Mouse (Mus musculus) T-helper 2 cell (primary cell): ENCODE measurements around the gene Lyar.

Source experiments
- in situ Hi-C: fragments of 300-600 bp; cut with MboI, MseI; formaldehyde crosslinking; loops from one replicate; pipeline ENCODE4 v1.15.1; 2025; ENCODE audit warnings: high pct_unique_total_duplicates

Gene Lyar

GRCm38 (mm10) chr5:38255644-38256043 is 35.4 kb downstream of the Lyar start:
- in situ Hi-C loops, result no loop called here

DNA sequence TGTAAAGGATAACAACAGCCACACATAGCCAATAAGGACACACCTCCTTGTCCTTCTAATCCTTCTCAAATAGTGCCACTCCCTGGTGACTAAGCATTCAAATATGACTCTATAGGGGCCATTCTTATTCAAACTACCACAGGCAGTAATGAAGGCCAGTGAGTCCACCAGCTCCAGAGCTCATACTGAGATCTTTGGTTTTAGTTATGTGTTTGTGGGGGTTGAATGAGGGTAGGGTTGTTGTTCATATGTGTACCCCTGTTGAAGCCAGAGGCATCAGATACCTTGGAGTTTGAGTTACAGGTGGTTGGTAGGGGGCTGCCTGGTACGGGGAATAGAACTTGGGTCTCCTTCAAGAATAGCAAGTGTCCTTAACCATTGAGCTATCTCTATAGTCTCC is 36.3 kb downstream of the Lyar start:
- in situ Hi-C loops, result no loop called here

DNA sequence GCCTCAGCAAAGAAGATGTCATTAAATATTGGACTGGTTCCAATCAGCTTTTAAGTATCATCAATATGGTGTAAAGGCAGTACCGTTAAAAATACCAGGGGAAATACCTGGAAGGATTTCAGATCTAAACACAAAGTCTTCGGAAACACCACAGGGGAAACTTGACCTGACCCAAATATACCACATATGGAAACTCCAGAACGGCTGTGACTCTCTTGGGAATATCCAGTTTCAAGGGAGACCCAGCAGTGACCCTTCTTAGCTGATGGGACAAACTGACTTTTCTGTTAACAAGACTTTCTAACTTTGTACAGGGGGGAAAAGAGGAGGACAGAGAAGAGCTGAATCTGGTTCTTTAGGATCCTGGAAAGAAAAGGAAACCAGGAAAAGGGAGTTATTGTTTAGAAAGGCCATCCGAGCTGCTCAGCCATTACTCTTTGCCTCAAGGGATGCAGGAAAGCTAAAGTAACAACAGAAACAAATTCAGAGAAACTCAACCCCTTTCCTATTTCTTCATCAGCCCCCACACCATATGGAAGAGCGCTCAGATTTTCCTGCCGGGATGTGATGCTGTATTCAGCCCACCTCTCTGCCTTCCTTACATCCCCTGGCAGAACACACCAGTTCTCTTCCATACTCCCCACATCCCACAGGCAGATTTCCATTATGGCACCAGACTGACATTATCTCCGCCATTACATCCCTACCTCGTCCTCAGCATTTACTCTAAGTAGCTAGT is 37.9 kb downstream of the Lyar start:
- in situ Hi-C loops, result no loop called here

DNA sequence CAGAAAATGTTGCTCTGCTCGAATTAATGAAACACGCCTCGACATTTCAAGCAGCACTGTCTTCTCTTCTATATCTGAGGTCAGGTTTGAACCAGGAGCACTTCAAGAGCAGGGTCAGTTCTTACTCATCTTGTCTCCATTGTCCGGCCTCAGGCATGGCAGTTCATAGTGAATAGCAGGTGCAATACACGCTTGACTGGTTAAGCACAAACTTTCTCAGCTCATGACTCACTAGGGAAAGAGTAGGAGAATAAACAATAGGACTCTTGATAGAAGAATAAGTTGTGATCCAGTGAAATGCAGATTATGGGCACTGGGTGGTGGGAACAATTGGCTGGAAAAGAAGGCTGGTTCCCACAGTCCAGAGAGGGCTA is 38.5 kb downstream of the Lyar start:
- in situ Hi-C loops, result no loop called here

DNA sequence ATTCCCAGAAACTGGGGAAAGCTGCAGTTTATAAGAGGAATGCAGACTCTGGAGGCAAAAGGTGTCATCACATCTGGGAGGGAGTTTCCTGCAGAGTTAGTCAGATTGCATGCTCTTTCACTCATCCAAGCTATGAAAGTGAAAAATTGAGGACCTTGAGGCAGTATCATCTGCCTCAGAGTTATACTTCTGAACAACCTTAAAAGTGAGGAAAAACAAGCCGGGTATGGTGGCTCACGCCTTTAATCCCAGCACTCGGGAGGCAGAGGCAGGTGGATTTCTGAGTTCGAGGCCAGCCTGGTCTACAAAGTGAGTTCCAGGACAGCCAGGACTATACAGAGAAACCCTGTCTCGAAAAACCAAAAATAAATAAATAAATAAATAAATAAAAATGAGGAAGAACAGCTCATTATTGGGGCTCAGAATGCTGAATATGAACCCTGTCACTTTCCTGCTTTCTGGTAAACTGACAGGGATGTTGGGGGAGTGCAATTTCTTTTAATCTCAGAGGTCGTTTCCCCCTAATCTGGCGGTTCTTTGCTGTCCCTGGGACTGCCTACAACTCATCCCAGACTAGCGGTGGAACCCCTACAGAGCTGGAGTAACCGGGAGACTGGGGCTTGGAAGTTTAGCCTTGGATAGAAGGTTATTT is 39.3 kb downstream of the Lyar start:
- in situ Hi-C loops, result loop anchor here (10.0 kb wide), 1 partner anchor 1725 kb away; no protein-coding TSS in a partner anchor

GRCm38 (mm10) chr5:38260107-38260682 is 39.9 kb downstream of the Lyar start, which contains the start of gene Tmem128:
Gene Tmem128, plus strand, starts transcription at chr5:38260185.
- in situ Hi-C loops, result loop anchor here (10.0 kb wide), 1 partner anchor 1725 kb away; no protein-coding TSS in a partner anchor

- in situ Hi-C loops, result no loop called here
Measured at GRCm38 (mm10) chr5:38270942-38271341, 50.7 kb downstream of the Lyar start.

GRCm38 (mm10) chr5:38273831-38274230 is 53.6 kb downstream of the Lyar start:
- in situ Hi-C loops, result no loop called here

DNA sequence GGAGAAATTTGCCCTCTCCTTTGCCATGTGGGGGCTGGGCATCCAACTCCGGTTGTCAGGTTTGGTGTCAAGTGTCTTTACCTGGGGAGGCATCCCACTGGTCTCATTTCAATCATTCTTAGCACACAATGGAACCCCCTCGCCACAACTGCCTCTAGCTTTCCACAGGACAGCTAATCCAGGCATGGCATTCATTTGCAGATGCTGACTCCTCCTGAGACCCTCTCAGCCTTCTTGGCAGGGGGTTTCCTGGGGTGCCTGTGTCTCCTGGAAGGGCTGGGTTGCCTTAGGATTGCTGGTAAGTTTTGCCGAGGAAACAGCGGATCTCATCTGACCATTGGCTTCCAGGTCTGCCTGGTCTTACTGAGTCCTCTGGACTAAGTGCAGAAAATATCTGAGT is 55.5 kb downstream of the Lyar start, which contains the start of gene Otop1:
Gene Otop1, plus strand, starts transcription at position 202 of the 400 bp plus-strand sequence.
- in situ Hi-C loops, result no loop called here

DNA sequence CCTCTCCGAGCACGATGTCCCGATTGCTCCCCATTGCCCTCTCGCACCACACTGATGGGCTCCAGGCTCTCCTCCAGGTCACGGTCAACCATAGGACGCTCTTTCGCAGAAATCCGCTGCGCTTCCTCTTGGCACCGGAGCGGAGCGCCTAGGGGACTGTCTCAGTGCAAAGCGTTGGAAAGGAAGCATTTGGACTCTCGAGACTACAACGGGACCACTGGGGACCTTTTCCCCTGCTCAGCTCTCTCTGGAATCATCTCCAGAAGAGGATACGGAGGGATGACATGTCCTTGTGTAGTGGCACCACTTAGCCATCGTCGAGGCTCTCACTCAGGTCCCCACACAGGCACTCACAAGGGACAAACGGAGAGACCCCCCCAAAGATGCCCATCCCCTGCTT is 56.2 kb downstream of the Lyar start:
- in situ Hi-C loops, result no loop called here

DNA sequence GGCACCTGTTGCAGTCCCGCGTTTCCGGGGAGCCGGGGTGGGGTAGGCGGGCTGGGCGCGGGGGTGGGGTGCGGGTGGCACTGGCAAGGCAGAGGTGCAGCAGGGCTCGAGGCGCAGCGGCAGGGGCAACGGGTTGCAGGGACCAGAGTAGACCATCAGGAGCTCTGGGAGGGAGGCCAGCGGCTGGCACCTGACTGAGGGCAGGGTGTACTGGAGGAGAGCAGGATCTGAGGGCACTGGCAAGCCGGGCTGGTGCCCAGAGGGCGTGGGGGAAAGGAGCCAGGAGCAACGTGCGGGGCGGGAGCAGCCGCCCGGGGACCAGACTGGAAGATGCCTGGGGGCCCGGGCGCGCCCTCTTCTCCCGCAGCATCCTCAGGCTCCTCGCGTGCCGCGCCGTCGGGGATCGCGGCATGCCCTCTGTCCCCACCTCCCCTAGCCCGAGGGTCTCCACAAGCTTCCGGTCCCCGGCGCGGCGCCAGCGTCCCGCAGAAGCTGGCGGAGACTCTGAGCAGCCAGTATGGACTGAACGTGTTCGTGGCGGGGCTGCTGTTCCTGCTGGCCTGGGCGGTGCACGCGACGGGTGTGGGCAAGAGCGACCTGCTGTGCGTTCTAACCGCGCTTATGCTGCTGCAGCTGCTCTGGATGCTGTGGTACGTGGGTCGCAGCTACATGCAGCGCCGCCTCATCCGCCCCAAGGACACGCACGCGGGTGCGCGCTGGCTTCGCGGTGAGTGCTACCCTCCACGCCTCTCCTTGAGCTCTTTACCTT is 57.0 kb downstream of the Lyar start:
- in situ Hi-C loops, result no loop called here

DNA sequence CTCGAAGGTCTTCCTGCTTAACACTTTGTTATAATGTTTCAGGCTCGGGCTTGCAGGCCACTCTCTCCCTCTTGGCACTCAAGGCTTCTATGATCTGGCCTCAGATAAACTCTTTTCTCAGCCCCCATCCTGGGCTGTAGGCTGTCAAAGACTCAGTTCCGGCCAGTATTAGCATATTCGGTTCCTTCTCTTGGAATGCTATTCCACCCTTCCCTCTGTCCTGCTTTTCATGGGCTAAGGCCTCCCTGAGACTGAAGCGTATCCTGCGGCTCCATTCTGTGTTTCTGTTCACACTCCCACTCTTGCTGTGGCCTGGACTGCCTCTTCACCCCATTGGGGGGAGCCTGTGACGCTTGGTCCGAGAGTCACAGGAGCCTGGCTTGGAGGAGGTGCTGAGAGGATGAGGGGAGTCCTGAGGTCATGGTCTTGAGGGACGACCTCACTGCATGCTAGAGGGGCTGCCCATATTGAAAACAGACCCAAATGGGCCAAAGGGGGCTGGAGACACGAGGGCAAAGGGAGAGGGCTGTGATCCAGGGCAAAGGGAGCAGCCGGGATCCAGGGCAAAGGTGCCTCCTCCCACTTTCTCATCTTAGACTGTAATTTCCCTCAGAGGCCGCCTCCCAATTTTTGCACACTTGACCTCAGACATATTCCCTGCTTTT is 57.8 kb downstream of the Lyar start:
- in situ Hi-C loops, result no loop called here

DNA sequence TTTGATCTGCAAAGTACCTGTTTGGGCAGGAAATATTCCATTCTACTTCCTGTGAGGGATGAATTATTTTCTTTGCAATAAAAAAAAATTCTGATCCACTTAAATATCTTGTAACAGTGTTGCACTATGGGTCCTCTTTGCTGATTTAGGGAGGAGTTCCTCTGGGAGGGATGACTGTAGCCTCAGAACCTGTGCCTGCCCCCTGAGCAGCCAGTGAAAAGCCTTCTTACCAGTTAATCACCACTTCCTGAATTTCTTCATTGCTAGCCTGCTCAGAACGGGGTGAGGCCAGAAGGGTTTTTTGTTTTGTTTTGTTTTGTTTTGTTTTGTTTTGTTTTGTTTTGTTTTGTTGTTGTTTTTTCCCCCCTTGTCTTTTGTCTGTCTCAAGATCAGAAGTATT is 59.8 kb downstream of the Lyar start:
- in situ Hi-C loops, result no loop called here
